Mouse (Mus musculus): ENCODE data around the gene Gm11634. TPM values are rescaled to one million over a fixed set of nuclear protein-coding genes. Genes with fewer than 3 reads are reported as not detected.

Gm11634 gene
- polyA plus RNA-seq, 1 experiment from 2014 or later: not detected

DNA sequence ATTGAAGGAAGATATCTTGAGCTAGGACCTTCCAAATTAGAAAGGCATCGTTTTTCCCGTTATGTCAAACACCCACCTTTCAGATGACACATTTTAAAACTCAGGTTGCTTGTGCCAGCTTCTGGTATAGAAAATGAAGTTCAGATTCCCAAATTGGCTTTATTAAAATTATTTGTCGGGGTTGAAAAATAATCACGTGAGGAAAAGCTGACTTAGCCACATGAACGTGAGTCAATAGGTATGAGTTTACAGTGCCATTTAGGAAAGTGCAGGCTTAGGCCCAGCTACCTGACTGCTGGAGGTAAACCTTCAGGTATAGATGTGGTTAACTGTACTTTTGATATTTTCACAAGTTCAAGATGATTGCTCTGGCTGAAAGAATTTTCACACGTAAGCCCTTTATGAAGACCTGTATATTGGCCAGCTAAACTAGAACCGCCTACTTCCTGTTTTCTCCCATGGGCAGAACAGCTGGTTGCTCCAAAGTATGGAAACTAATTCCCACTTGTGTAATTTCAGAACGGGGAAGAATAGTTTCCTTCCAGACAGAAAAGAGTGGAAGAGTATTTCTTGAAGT is 45.6 kb downstream of the Gm11634 start:
- H3K4me3 ChIP-seq (replicated peaks): peak overlapping the region; percentile 77
- WGBS: 14% methylated on average over 8 of the region's 8 CpGs

DNA sequence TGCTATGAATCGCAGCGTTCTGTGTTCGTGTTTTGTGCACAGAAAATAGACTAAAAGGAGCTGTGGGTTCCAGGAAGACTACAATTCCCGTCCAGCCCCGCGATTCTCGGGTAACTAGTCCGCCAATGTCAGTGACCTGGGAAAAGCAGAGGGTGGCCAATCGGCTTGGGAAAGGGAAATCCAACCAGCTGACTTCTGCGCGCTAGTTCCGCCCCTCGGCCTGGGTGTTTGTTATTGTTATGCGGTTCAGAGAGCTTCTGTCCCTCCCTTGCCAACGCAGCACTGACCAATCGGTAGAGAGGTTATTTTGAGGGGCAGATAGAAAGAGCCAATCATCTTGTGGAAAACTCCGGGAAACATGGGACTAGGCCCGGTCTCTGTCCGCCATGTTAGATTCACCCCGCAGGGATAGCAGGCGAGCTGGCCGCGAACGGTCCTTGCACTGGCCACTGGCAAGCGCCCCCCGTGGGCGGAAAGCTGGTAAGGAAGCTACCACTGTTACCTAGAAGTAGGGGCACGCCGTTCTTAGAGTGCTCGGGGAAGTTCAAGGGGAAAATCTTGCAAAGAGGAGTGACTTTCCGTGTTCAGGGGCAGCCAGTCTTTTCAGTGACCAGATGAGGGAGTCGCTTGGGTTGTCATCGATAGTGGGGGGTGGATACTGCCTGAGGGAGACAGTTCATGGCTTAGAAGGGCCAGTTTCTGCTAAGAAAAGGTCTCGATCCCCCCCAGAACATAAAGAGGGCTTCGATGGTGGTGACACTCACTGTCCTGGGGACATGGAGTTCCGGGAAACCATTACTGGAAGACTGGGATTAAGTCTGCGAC is 46.4 kb downstream of the Gm11634 start:
- Histone ChIP-seq H3K27ac (peak overlapping the region; percentile 89), H3K9ac (replicated peaks) (peak overlapping the region; percentile 80), H3K4me2 (peak overlapping the region; percentile 85), H3K4me3 (replicated peaks) (peak overlapping the region; percentile 77), H3K4me1 (replicated peaks) (peaks cover 28% of the 10 kb centered on the region), H3K36me3 (peaks cover 41% of the 10 kb centered on the region), H3K9me3 (no peaks in the 10 kb centered on the region), H3K27me3 (no peaks in the 10 kb centered on the region)
- peak; percentile 97 for ATAC-seq (ENCODE audit: insufficient number of reproducible peaks, insufficient read depth, low FRiP score, low TSS enrichment, low read depth)
- under 1% methylated on average over 37 of the region's 37 CpGs for whole genome bisulfite sequencing

More for the DNA sequence above, 45.6 kb downstream of the Gm11634 start:
- H3K36me3 ChIP-seq: peaks cover 41% of the 10 kb centered on the region
- H3K9me3 ChIP-seq: no peaks in the 10 kb centered on the region
- H3K27ac ChIP-seq: peak overlapping the region; percentile 89
- H3K9ac ChIP-seq (replicated peaks): peak overlapping the region; percentile 80
- H3K27me3 ChIP-seq: no peaks in the 10 kb centered on the region
- H3K4me1 ChIP-seq (replicated peaks): peaks cover 28% of the 10 kb centered on the region
- H3K4me2 ChIP-seq: peak overlapping the region; percentile 85
- no peak for ATAC-seq (ENCODE audit: insufficient number of reproducible peaks, insufficient read depth, low FRiP score, low TSS enrichment, low read depth)

DNA sequence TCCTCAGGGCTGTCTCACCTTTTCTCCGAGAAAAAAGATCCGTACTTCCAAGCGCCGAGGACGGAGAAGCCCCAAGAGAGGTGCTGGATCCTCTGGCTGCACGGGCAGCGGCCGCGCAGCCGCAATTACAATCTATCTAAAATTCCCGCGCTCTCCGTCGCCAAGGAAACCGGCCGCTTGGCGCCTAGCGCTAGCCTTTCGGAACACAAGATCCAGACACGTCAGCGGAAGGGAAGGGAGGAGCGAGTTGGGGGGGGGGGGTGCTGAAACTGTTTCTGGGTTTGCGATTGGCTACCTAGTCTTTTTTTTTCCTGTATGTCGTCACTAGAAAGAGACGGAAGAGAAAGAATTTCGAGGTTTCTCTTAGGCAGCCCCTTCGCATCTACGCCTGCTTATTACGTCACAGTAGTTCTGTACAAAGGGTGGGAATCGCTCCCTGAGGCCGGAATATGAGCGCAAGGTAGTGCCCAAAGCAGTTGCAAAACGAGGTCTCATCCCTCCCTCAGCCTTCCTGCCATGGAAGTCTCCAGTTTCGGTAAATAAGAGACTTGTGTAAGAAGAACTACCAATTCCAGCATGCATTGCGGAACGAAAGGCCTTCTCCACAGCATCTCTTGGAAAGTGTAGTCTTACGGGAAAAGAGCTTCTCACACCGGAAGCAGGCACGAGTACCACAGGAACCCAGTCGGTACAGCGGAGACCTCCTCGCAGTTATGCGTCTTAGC is 47.1 kb downstream of the Gm11634 start, which contains the start of the genes Brca1 and Nbr1:
TSS of gene Brca1 (minus strand) at position 205 of the 725 bp plus-strand sequence.
TSS of gene Nbr1 (plus strand) at position 399 of the 725 bp plus-strand sequence.
- peak; percentile 84 for ATAC-seq (ENCODE audit: insufficient number of reproducible peaks, insufficient read depth, low FRiP score, low TSS enrichment, low read depth)
- peak within 1 kb of the TSS; percentile 89 for H3K27ac ChIP-seq
- under 1% methylated on average over 43 of the region's 43 CpGs for WGBS
- H3K4me2 ChIP-seq: peak within 1 kb of the TSS; percentile 85
- peaks cover 41% of the 10 kb centered on the region for H3K36me3 ChIP-seq
- no peaks in the 10 kb centered on the region for H3K27me3 ChIP-seq
- H3K4me3 ChIP-seq (replicated peaks): peak within 1 kb of the TSS; percentile 77
- H3K9ac ChIP-seq (replicated peaks): peak within 1 kb of the TSS; percentile 80
- H3K4me1 ChIP-seq (replicated peaks): peaks cover 28% of the 10 kb centered on the region
- H3K9me3 ChIP-seq: no peaks in the 10 kb centered on the region

DNA sequence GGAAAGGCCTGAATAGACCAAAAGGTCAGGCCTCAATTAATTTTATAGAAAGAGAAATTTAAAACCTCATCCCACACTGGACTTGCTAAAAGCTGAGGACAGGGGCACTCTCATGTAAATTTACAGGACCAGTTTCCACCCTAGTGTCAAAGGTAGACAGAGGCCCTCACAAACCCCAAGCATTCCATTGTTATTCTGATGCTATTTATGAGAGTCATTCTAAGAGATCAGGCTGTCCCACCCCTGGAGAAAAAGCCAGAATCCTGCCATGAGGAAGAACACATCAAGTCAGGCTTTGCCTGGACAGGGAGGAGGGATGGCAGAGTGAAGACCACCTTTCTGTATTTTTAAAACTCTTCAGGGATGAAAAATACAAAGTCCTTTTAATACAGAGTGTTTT is 50.5 kb downstream of the Gm11634 start:
- Histone ChIP-seq H3K9me3 (no peaks in the 10 kb centered on the region), H3K27ac (no peak overlapping the region), H3K4me1 (replicated peaks) (peaks cover 11% of the 10 kb centered on the region), H3K4me3 (replicated peaks) (no peak overlapping the region), H3K36me3 (peaks cover 32% of the 10 kb centered on the region), H3K4me2 (no peak overlapping the region), H3K9ac (replicated peaks) (no peak overlapping the region), H3K27me3 (no peaks in the 10 kb centered on the region)
- ATAC-seq (ENCODE audit: insufficient number of reproducible peaks, insufficient read depth, low FRiP score, low TSS enrichment, low read depth): no peak

DNA sequence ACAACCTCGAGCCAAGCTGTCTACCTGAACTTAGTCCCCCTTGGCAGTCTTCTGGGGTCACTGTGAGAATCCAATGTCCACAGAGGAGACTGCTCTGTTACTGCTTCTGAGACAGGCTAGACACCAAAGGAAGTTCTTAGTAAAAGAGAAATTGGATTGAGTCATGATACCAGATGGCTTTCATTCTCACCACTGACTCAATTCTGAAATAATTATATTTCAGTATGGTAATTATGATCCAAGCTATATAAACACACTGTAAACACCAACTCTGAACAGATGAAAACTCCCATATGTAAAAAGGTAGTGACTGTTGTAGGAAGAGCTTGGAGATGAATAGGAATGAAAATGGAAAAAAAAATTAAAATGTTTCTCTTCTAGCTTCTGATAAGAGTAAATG is 54.9 kb downstream of the Gm11634 start:
- Histone ChIP-seq H3K27me3 (no peaks in the 10 kb centered on the region), H3K36me3 (peaks cover 49% of the 10 kb centered on the region), H3K9ac (replicated peaks) (no peak overlapping the region), H3K27ac (no peak overlapping the region), H3K9me3 (no peaks in the 10 kb centered on the region), H3K4me3 (replicated peaks) (no peak overlapping the region), H3K4me1 (replicated peaks) (no peaks in the 10 kb centered on the region), H3K4me2 (no peak overlapping the region)
- no peak for ATAC-seq (ENCODE audit: insufficient number of reproducible peaks, insufficient read depth, low FRiP score, low TSS enrichment, low read depth)
- 76% methylated on average over 1 of the region's 1 CpGs for WGBS

Other genes starting within 250 kb of the Gm11634 start
- not detected in 2 replicates for gene G6pc, start 231.7 kb downstream of the Gm11634 start, polyA plus RNA-seq (2016; fragmentation: Nextera tagmentation; extraction: Ambion mirVana)
- gene Aarsd1, start 181.6 kb downstream of the Gm11634 start, polyA plus RNA-seq (2016; fragmentation: Nextera tagmentation; extraction: Ambion mirVana): 86.6 and 94.2 TPM in 2 replicates
- 8.2 and 9.8 TPM in 2 replicates for gene Gm27029, start 174.5 kb downstream of the Gm11634 start, polyA plus RNA-seq (2016; fragmentation: Nextera tagmentation; extraction: Ambion mirVana)
- gene Rundc1, start 174.2 kb downstream of the Gm11634 start, polyA plus RNA-seq (2016; fragmentation: Nextera tagmentation; extraction: Ambion mirVana): 22.0 and 24.0 TPM in 2 replicates
- 7.8 and 9.4 TPM in 2 replicates for gene Ptges3l, start 173.9 kb downstream of the Gm11634 start, polyA plus RNA-seq (2016; fragmentation: Nextera tagmentation; extraction: Ambion mirVana)
- gene Rpl27, start 157.0 kb downstream of the Gm11634 start, polyA plus RNA-seq (2016; fragmentation: Nextera tagmentation; extraction: Ambion mirVana): 382 and 394 TPM in 2 replicates
- 6.3 and 6.6 TPM in 2 replicates for gene Ifi35, start 150.8 kb downstream of the Gm11634 start, polyA plus RNA-seq (2016; fragmentation: Nextera tagmentation; extraction: Ambion mirVana)
- gene Rnd2, start 134.3 kb downstream of the Gm11634 start, polyA plus RNA-seq (2016; fragmentation: Nextera tagmentation; extraction: Ambion mirVana): 9.7 and 10.2 TPM in 2 replicates
- 23.2 and 26.7 TPM in 2 replicates for gene Vat1, start 133.0 kb downstream of the Gm11634 start, polyA plus RNA-seq (2016; fragmentation: Nextera tagmentation; extraction: Ambion mirVana)
- 19.0 and 21.0 TPM in 2 replicates for gene Brca1, start 47.3 kb downstream of the Gm11634 start, polyA plus RNA-seq (2016; fragmentation: Nextera tagmentation; extraction: Ambion mirVana)
- gene Nbr1, start 47.1 kb downstream of the Gm11634 start, polyA plus RNA-seq (2016; fragmentation: Nextera tagmentation; extraction: Ambion mirVana): 81.6 and 83.8 TPM in 2 replicates
- 1.4 and 2.9 TPM in 2 replicates for gene Tmem106a, start 17.0 kb downstream of the Gm11634 start, polyA plus RNA-seq (2016; fragmentation: Nextera tagmentation; extraction: Ambion mirVana)
- 37.0 and 37.8 TPM in 2 replicates for gene Rdm1, start 27.9 kb upstream of the Gm11634 start, polyA plus RNA-seq (2016; fragmentation: Nextera tagmentation; extraction: Ambion mirVana)
- gene Arl4d, start 66.3 kb upstream of the Gm11634 start, polyA plus RNA-seq (2016; fragmentation: Nextera tagmentation; extraction: Ambion mirVana): 1.7 and 2.5 TPM in 2 replicates
- gene Dhx8, start 133.7 kb upstream of the Gm11634 start, polyA plus RNA-seq (2016; fragmentation: Nextera tagmentation; extraction: Ambion mirVana): 53.8 and 53.9 TPM in 2 replicates
- gene Etv4, start 186.1 kb upstream of the Gm11634 start, polyA plus RNA-seq (2016; fragmentation: Nextera tagmentation; extraction: Ambion mirVana): 22.9 and 26.2 TPM in 2 replicates

All from limb, embryonic 12.5 days (tissue).